Mouse (Mus musculus): ENCODE results near the gene Mrps10. TPM values are rescaled to one million over a fixed set of nuclear protein-coding genes. Genes with fewer than 3 reads are reported as not detected.

Gene Mrps10
- polyA plus RNA-seq, 1 experiment: 63.7 TPM

GRCm38 (mm10) chr17:47359964-47360363 is 8.7 kb upstream of the Mrps10 start:
- 29% methylated on average over 6 of the region's 6 CpGs for WGBS
- Histone ChIP-seq H3K4me1 (ENCODE audit: control insufficient read depth, insufficient read depth, low read length) (no peaks in the 10 kb centered on the region), H3K27me3 (ENCODE audit: control insufficient read depth, insufficient read depth, low read length) (no peaks in the 10 kb centered on the region; the same call in 1 of the 2 replicates), H3K27ac (ENCODE audit: insufficient read depth, low read length) (no peak overlapping the region), H3K4me3 (replicated peaks; ENCODE audit: insufficient read depth, low read depth, low read length) (no peak overlapping the region)
- no peak for TF ChIP-seq POLR2A (IDR thresholded peaks at IDR 0.05; ENCODE audit: borderline replicate concordance, insufficient read depth, low read length)
- peak; percentile 45 for TF ChIP-seq CTCF (IDR thresholded peaks at IDR 0.05; ENCODE audit: borderline replicate concordance, insufficient read depth, low read depth, low read length)
- DNase-seq: peak in 1 of 2 experiments; percentile 30

- H3K4me1 ChIP-seq (ENCODE audit: control insufficient read depth, insufficient read depth, low read length): no peaks in the 10 kb centered on the region
- no peak for TF ChIP-seq CTCF (IDR thresholded peaks at IDR 0.05; ENCODE audit: borderline replicate concordance, insufficient read depth, low read depth, low read length)
- TF ChIP-seq POLR2A (IDR thresholded peaks at IDR 0.05; ENCODE audit: borderline replicate concordance, insufficient read depth, low read length): no peak
- 72% methylated on average over 11 of the region's 11 CpGs for WGBS
These were observed 7.3 kb upstream of the Mrps10 start for GRCm38 (mm10) chr17:47361343-47361742.

GRCm38 (mm10) chr17:47369087-47369443 is 378 bp downstream of the Mrps10 start:
- no peak for DNase-seq
- H3K27ac ChIP-seq (ENCODE audit: insufficient read depth, low read length): peak overlapping the region; percentile 12; the same call in 1 of the 2 replicates
- 1% methylated on average over 20 of the region's 20 CpGs for WGBS
- H3K4me3 ChIP-seq (replicated peaks; ENCODE audit: insufficient read depth, low read depth, low read length): peak overlapping the region; percentile 99
- H3K4me1 ChIP-seq (ENCODE audit: control insufficient read depth, insufficient read depth, low read length): no peaks in the 10 kb centered on the region
- TF ChIP-seq POLR2A (IDR thresholded peaks at IDR 0.05; ENCODE audit: borderline replicate concordance, insufficient read depth, low read length) (no peak), CTCF (IDR thresholded peaks at IDR 0.05; ENCODE audit: borderline replicate concordance, insufficient read depth, low read depth, low read length) (no peak)
- no peaks in the 10 kb centered on the region for H3K27me3 ChIP-seq (ENCODE audit: control insufficient read depth, insufficient read depth, low read length)

More at GRCm38 (mm10) chr17:47361343-47361742, 7.3 kb upstream of the Mrps10 start:
- Histone ChIP-seq H3K4me3 (replicated peaks; ENCODE audit: insufficient read depth, low read depth, low read length) (no peak overlapping the region), H3K27ac (ENCODE audit: insufficient read depth, low read length) (no peak overlapping the region), H3K27me3 (ENCODE audit: control insufficient read depth, insufficient read depth, low read length) (no peaks in the 10 kb centered on the region; the same call in 1 of the 2 replicates)
- DNase-seq: no peak

- 7% methylated on average over 4 of the region's 4 CpGs for WGBS
- no peak overlapping the region for H3K27ac ChIP-seq (ENCODE audit: insufficient read depth, low read length)
- H3K4me1 ChIP-seq (ENCODE audit: control insufficient read depth, insufficient read depth, low read length): no peaks in the 10 kb centered on the region
- no peak for TF ChIP-seq POLR2A (IDR thresholded peaks at IDR 0.05; ENCODE audit: borderline replicate concordance, insufficient read depth, low read length)
- peak; percentile 62 for TF ChIP-seq CTCF (IDR thresholded peaks at IDR 0.05; ENCODE audit: borderline replicate concordance, insufficient read depth, low read depth, low read length)
- peak; percentile 53 to 56 for DNase-seq
- H3K27me3 ChIP-seq (ENCODE audit: control insufficient read depth, insufficient read depth, low read length): no peaks in the 10 kb centered on the region
- no peak overlapping the region for H3K4me3 ChIP-seq (replicated peaks; ENCODE audit: insufficient read depth, low read depth, low read length)
These were observed 2.8 kb downstream of the Mrps10 start for GRCm38 (mm10) chr17:47371451-47371850.

GRCm38 (mm10) chr17:47373991-47374390 is 5.3 kb downstream of the Mrps10 start:
- H3K27ac ChIP-seq (ENCODE audit: insufficient read depth, low read length): no peak overlapping the region
- DNase-seq: no peak
- 84% methylated on average over 6 of the region's 6 CpGs for WGBS
- no peaks in the 10 kb centered on the region for H3K4me1 ChIP-seq (ENCODE audit: control insufficient read depth, insufficient read depth, low read length)
- no peak overlapping the region for H3K4me3 ChIP-seq (replicated peaks; ENCODE audit: insufficient read depth, low read depth, low read length)
- no peak for TF ChIP-seq CTCF (IDR thresholded peaks at IDR 0.05; ENCODE audit: borderline replicate concordance, insufficient read depth, low read depth, low read length)
- no peak for TF ChIP-seq POLR2A (IDR thresholded peaks at IDR 0.05; ENCODE audit: borderline replicate concordance, insufficient read depth, low read length)
- no peaks in the 10 kb centered on the region for H3K27me3 ChIP-seq (ENCODE audit: control insufficient read depth, insufficient read depth, low read length)

- TF ChIP-seq CTCF (IDR thresholded peaks at IDR 0.05; ENCODE audit: borderline replicate concordance, insufficient read depth, low read depth, low read length): no peak
- TF ChIP-seq POLR2A (IDR thresholded peaks at IDR 0.05; ENCODE audit: borderline replicate concordance, insufficient read depth, low read length): no peak
- H3K4me1 ChIP-seq (ENCODE audit: control insufficient read depth, insufficient read depth, low read length): no peaks in the 10 kb centered on the region
- DNase-seq: no peak
- no peak overlapping the region for H3K27ac ChIP-seq (ENCODE audit: insufficient read depth, low read length)
- 71% methylated on average over 6 of the region's 6 CpGs for WGBS
- H3K27me3 ChIP-seq (ENCODE audit: control insufficient read depth, insufficient read depth, low read length): no peaks in the 10 kb centered on the region
- no peak overlapping the region for H3K4me3 ChIP-seq (replicated peaks; ENCODE audit: insufficient read depth, low read depth, low read length)
These were observed 8.1 kb downstream of the Mrps10 start for GRCm38 (mm10) chr17:47376779-47377280.

- no peak for DNase-seq
- WGBS: 73% methylated on average over 15 of the region's 15 CpGs
- Histone ChIP-seq H3K27me3 (ENCODE audit: control insufficient read depth, insufficient read depth, low read length) (no peaks in the 10 kb centered on the region), H3K27ac (ENCODE audit: insufficient read depth, low read length) (no peak overlapping the region), H3K4me1 (ENCODE audit: control insufficient read depth, insufficient read depth, low read length) (no peaks in the 10 kb centered on the region), H3K4me3 (replicated peaks; ENCODE audit: insufficient read depth, low read depth, low read length) (no peak overlapping the region)
- TF ChIP-seq POLR2A (IDR thresholded peaks at IDR 0.05; ENCODE audit: borderline replicate concordance, insufficient read depth, low read length) (no peak), CTCF (IDR thresholded peaks at IDR 0.05; ENCODE audit: borderline replicate concordance, insufficient read depth, low read depth, low read length) (no peak)
These were observed 9.4 kb downstream of the Mrps10 start for GRCm38 (mm10) chr17:47378133-47378532.

- DNase-seq: no peak
- 60% methylated on average over 11 of the region's 11 CpGs for WGBS
- Histone ChIP-seq H3K27ac (ENCODE audit: insufficient read depth, low read length) (no peak overlapping the region), H3K4me1 (ENCODE audit: control insufficient read depth, insufficient read depth, low read length) (no peaks in the 10 kb centered on the region), H3K4me3 (replicated peaks; ENCODE audit: insufficient read depth, low read depth, low read length) (no peak overlapping the region), H3K27me3 (ENCODE audit: control insufficient read depth, insufficient read depth, low read length) (no peaks in the 10 kb centered on the region)
- TF ChIP-seq POLR2A (IDR thresholded peaks at IDR 0.05; ENCODE audit: borderline replicate concordance, insufficient read depth, low read length) (no peak), CTCF (IDR thresholded peaks at IDR 0.05; ENCODE audit: borderline replicate concordance, insufficient read depth, low read depth, low read length) (no peak)
These were observed 13.2 kb downstream of the Mrps10 start for GRCm38 (mm10) chr17:47381917-47382316.

Measured in cerebellum, adult 2 months (tissue).